Mouse (Mus musculus) gastrocnemius, adult 18-20 months (tissue): Measurements from ENCODE around the gene Peak1. TPM values are rescaled to one million over a fixed set of nuclear protein-coding genes. Genes with fewer than 3 reads are reported as not detected.
A peak's percentile ranks its signal among the peaks of the same experiment; 100 is the strongest.

ENCODE experiments used
- DNase-seq: peaks from one replicate; pipeline ENCODE4 v3.0.0; 2021; ENCODE audit warnings: low spot score
- total RNA-seq, 2 experiments: library from RNA; stranded (reverse); gene quantifications; 2 replicates each; pipeline ENCODE4 v1.2.3; 2021

Peak1 gene
- total RNA-seq, 2 experiments from 2014 or later = 12.4 to 14.2 TPM

DNA sequence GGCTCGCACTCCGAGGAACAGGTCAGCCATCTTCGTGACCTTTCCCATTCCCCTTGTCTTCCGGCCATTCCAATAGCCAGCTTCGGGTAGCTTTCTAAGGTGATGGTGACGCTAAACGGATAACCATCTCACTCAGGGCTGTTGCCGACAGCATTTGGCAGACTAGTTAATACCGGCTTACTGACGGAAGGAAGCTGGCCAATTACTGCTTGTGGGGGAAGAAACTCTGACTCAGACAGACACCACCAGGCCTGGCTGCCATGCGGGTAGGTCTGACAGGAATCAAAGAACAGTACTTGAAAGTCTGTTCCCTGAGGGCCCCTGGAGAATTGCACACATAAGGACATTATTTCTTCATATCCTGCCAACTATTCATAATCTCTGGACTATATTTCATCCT is 212.5 kb downstream of the Peak1 start:
- no peak for DNase-seq

DNA sequence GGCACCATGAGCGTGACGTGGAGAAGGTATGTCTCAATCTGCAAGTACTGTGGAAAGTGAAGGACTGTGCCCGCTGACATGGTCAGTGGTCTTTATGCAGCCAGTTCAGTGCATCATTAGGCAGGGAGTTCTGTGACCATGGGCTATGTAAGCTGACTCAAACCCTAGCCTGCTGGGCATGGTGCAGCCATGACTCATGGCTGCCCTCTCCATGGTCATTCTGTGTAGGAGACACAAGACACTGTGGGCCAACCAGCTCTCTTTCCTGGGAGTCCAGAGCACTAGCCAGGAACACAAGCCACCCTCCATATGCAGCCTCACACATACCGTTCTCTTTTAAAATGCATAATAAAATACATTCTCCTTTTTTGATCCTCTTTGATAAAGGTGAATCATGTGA is 213.6 kb downstream of the Peak1 start:
- DNase-seq = no peak

DNA sequence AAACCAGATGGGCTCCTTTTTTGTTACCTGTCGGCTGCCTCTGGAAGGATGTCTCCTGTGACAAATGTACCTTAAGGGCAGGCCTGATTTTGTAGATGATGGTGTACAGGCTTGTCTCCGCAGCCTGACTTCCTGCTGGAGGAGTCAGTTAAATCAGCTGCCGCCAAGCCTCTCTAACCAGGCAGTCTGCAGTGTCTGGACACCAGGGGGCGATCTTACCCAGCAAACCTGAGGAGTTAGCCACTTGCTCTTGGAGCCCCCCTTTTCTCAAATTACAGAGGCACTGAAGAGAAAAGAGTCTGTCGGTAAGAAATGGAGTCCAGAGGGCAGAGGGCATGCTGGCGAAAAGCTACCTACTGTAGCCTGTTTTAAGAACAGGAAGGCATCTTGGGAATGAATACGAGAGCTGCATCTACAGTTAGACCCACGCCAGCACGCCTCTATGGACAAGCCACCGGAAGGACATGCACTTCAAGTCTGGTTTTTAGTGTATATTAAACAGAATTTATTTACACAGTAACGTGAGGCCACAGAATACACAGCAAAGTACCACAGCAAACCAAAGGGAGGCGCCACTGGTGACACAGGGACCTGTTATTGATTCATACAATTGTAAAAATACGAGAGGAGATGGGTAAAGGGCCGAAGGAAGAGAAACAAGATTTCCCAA is 217.1 kb downstream of the Peak1 start:
- DNase-seq = peak; percentile 83

DNA sequence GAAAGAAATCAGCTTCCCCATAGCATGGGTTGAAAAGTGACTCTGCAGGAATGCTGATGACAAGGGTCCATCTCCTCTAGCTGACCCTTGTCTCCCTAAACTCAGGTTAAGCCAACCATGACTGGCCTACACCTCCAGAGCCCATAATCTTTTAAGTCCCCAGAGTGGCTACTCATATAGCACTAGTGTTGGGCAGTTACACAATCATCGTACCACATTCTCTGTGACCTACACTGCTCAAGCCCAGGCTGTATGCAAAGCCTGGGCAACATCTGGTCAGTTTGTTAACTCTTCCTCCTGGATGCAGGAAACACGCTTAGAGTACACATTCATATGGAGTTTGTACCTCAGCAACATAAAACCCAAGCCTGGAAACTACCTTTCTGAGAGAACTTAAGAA is 217.7 kb downstream of the Peak1 start:
- no peak for DNase-seq

DNA sequence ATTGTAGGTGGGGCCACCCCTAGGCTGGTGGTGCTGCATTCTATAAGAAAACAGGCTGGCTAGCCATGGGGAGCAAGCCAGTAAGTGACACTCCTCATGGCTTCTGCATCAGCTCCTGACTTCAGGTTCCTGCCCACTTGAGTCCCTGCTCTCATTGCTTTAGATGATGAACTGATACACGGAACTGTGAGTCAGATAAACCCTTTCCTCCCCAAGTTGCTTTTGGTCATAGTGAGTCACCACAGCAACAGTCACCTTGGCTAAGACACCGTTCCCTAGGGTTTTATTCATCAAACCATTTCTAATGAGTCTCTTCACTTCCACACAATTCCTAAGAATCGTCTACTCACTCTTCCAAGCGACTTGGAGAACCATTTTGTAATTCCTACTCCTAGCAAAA is 220.9 kb downstream of the Peak1 start:
- DNase-seq = no peak

DNA sequence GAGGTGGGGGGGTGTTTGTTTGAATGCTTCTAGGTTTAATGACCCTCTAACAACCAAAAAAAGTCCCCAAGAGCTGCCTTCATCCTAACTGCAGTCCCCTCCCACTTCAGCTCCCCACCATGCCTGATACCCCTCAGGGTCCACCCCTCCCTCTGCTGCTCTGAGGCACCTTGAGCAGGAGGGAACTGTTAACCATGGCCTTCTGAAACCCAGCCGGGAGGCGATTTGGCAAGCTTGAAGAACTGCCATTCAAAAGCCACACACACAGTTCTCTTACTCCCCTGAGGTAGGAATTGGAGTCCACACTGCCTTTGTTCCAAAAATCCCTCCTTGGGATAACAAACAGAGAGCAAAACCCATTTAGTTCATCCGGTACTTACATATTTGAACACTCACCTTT is 222.7 kb downstream of the Peak1 start:
- no peak for DNase-seq

DNA sequence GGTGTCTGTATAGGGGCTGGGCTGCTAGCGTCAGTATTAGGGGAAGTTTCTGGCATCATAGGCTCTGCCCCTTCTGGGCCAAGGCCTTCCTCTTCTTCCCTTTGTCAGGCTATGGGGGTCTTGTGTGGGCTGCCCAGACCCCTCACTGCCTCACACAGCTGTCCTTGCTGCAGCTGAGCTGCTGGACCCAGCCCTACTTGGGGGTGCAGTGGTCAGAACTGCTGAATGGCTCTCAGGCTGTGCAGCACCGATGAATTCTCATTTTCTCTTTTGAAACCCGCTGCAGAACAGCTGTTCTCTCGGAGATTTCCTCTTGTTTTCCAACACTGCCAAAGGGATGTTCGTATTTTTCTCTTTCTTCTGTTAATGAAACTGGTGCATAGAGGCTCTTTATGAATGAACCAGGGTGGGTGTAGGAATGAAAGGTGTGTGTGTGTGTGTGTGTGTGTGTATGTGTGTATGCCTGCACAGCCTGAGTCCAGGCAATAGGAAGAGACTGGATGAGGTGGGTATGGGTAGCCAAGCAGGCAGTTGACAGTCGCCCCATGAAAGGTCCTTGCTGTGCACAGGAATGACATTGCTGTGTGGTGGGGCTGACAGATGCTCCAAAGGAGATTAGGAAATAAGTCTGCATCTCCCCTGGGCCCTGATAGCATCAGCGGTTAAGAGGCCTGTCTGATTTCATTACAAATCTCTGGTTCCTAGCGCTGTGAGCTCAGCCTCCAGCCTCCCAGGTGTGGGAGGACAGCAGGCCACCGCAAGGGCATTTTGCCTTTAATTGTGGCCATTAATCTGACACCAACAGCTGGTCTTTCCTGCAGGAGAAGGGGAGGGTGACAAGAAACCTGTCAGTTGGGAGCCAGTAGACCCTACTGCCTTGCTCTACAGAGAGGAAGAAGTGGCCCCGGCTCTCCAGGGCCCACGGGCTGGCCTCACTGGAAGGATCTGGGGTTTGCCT is 226.1 kb downstream of the Peak1 start:
- no peak for DNase-seq

DNA sequence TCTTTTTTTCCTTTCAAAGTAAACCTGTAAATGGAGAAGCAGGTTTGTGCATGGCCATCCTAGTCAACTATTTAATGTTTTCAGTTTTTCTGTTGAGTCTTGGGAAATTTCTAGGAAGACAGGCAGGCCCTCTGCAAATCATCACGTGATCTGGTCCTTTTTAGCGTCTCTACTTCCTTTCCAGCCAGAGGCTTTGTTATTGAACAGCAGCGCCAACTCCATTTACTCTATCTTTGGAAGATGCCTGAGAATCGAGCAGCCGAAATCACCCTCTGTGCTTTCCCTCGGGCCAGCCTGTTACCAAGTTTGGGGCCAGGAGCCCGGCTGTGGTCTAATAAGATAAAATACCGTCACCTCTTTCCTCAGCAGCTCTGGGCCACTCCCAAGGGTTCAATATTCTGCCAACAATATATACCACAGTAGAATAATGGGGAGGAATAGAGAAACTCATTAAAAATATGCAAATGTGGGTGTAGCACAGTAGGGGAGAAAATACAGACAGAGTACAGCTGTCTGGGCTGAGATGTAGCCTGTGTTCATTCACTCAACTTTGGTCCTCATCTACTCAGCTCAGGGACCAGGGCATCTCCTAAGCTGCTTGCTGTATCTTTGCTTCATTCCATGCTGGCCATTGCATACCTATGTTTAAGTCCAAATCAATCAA is 237.6 kb downstream of the Peak1 start:
- DNase-seq = no peak

DNA sequence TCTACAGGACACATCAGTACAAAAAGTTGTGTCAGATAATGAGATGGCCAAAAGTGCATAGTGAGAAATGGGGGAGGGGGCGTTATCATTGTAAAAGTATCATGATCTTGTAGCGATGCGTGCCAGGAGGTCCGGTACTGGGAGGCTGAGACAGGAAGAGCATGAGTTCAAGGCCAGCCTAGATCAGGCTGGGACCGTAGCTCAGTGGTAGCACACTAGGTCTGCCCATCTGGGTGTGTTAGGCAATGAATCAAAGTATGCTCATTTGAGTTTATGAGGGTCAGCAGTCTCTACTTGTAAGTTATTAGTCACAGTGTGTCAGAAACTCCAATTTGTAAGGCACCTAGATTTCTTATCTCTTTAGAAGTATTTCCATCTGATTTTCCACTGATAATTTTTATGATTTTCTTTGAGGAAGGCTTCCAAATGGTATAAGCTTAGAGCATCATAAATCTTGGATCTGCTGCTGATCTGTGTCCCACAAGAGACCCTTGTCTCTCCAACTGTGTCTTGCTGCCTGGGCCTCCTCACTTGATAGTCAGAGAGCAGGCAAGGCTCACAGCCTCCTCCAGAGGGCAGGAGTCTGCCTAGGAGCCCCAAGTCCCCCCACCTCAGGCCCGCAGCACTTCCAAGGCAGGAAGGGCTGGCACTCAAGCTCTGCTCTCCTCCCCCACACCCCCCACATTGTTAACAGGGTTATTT is 238.3 kb downstream of the Peak1 start:
- no peak for DNase-seq

DNA sequence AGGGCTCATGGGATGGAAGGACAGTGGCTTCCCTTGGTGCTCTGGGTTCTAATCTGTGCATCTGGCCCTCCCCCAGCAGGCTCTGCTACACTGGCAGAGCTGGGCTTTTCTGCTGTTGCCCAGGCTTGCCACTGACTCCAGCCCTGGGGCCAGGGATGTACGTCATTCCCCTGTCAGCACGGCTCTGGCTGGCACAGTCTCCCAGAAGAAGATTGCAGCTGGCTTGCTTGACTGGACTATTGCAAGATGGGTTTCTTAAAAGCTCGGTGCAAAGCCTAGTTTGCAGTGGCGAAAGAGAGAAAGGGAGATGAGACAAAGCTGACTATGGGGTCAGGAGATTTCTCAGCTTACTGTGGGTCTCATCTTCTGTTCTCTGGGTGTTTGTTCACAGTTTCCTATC is 240.5 kb downstream of the Peak1 start:
- DNase-seq = no peak

DNA sequence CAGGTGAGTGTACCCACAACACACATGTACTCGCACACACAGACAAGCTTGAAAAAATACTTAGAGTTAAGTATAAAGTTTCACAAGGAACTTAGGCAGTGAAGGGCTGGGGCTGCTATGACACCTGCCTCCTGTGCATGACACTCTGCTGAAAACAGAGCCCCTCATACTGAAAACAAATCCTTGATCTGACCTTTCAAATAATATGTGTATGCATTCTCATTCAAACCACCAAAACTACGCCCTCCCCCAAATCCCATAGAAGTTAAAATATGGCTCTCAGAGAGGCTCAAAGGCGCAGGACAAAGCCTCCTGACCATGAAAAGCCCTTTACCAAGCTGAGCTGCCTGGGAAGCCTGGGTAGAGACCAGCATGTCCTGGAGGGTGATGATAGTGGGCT is 242.6 kb downstream of the Peak1 start:
- DNase-seq = no peak

DNA sequence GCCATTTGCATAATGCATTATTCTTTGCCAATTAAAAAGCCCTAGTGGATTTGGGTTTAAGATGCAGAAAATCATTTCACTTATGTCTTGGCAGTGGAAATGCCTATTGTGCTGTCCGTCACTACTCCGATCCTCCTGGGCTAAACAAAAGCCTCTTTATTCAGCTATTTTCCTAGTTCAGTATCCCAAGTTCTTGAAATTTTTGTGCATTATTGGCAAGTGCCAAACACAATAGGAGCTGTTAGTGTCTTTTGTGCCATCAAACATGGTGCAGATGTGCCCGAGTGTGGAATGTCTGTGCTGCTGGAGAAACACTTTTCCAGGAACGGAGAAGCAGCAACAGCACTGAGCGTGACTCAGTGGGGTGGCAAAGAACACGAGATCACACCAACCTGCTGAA is 250.2 kb downstream of the Peak1 start:
- no peak for DNase-seq

DNA sequence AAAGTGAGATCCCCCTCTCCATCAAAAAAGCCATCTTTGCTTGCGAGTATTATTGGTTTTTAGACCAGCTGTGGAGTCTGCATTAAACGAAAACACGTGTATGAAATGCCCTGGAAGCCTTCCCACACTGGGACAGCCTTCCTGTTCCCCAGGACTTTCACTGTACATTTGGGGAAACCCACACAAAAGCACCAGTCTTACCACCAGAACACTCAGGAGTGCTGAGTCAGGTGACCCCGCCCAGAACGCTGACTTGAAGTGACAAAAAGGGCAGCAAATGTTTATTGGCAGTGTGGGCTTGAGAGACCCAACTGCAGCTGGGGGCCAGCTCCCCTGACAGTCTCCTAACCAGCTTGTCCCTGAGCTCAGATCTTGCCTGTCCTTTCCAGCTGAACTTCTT is 251.7 kb downstream of the Peak1 start:
- DNase-seq = no peak

DNA sequence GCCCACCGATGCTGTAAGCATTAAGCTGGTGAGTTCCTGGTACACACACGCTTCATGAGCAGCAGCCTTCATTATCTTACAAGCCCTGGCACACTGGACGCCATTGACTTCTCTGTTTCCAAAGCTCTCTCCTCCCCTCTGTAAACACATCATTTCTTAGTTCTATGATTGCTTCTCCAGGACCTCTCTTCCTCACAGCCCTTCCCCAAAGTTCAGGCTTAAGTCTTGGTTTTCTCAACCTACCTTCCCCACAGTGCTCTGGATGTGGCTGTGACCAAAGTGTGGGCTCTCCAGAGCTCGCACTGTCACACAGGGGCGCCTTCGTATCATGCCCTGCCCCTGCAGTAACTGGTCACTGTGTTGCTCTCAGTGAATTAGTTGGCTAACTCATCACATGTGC is 252.5 kb downstream of the Peak1 start, which contains the start of gene Tspan3:
Gene Tspan3 (minus strand): TSS at position 101 of the 400 bp plus-strand sequence.
- no peak for DNase-seq

DNA sequence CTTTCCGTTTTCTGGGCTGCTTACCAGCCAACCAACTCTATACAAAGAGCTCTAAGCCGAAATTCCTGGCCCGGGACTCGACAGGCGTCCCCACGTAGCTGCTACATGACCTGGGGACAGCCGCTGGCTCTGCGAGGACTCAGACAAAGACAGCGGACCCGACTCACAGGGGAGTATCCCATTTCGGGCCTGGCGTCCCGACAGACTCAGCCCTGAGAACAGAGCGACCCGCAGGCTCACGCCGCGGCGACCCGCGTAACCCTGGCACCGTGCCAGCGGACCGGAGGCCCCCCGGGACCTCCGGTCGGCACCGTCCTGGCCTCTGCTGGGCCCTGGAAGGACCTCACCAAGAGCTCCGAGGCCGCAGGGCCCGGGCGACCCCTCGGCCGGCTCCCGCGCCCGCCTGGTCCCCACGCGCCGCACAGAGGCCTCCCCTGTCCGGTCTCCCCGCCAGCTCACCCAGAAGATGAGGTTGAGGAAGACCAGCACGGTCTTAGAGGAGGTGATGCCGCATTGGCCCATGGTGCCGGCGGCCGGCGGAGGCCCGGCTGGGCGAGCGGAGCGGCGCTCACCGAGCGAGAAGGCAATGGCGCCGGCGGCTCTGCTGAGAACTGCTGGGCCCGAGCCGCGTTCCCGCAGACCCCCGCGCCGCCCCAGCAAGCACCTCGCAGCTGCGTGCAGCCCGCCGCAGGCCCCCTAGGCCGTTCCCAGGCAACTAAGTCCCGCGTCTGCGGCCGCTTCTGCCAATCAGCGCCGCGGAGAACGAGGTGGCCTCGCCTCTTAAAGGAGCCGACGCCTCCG is 257.3 kb downstream of the Peak1 start:
- peak; percentile 87 for DNase-seq

DNA sequence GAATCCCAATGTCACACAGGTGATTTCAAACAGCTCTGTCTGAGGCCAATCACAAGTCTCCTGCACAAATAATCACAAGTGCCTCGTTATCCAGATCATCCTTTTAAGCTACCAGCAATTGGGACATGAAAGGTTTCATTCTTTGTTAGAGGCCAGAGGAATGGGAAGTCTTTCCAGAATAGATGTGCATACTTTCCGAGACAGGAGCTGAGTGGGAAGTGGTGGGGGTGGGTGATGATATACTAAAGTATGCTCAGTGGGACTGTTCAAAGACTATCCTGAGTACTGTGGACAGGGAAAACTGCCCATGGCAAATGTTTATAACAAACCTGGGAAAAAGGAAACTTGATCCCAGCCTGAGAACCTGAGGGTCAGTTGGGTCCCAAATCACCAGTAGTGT is 258.4 kb downstream of the Peak1 start:
- DNase-seq = no peak

DNA sequence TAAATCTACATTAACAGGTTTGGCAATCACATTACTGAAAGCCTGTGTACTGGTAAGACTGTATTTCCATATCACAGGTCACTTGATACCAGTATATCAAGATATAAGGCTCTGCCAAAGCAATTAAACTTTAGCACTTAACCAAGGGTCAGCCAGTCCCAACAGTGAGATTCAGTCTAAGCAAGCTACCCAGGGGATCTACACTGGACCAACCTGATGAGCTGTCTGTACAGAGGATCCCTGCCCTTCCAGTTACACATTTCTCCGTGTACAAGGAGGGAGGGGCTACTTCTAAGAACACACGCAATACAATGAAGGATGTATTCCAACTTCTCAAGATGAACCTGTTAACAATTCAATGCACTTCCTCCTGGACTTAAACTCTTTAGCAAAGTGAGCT is 259.8 kb downstream of the Peak1 start:
- DNase-seq = no peak

DNA sequence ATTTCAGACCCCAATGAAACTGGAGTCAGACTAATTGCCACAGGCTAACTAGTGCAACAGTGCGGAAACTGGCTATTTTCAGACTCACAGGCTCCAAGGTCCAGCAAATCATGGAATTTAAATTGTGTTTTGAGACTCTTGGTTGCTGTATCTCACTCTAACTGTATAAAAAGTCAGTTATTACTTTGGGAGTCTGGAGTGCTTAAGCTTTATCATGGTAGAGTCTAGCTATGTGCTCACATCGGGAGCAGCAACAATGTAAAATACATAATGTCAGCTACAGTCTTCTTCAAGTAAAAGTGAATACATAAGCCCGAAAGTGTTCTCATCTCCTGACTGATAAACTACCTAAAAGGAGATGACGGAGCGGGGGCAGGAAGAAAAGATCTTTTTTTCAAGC is 263.3 kb downstream of the Peak1 start:
- DNase-seq = no peak

DNA sequence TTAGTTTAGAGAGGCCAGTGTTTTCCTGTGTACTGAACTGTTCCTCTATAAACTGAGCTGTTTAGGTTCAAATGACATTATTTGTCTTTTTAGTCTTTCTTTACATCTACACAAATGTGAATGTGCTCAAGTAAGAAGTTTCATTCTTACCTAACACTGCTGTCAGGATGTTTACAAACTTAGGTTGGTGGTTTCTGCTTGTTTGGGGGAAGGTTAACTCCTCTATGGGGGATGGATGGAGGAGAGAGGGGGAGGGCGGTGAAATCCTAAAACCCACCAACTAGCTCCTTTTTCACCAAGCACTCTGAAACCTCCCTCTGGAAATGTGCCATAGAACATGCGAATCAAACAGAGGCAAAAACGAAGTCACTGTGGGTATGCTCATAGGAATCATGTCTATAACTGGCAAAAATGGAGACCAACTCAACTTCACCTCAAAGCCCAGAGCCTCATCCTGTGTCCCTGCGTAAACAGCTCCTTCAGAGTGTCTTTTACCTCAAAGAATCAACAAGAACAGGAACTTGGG is 265.3 kb downstream of the Peak1 start:
- DNase-seq = no peak

DNA sequence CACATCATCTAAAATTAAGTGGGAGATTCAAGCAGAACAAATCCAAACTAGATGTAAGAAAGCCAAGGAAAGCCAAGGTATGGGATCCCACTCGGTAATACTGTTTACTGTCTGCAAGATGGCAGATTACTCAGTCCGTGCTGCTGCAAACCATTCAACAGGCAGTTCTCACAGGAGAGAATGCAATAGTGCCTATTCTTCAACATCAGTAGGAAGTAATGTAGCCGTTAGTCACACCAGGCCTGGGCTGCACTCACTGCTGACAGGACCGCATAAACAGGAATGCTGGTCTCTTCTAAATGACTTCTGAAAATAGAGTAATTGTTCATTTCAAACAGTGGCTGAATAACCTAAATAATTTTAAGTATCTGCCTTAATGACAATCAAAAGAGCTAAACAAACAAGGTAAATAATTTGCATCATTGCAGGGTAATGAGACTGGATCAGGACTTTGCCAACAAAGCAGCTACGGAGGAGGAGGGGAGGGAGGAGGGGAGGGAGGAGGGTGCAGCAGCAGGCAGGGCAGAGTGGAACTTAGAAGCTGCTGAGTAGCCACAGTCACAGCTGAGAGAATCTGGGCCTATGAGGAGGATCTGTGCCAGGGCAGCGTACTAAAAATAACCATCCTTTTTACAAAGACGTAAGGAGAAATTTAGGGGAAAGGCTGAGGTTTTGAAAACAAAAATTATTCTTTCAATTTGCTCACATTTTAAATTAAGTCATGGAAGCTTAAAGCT is 266.0 kb downstream of the Peak1 start:
- peak; percentile 61 for DNase-seq
